Mouse (Mus musculus) yolk sac, embryonic 10.5 days (tissue): ENCODE measurements around the gene Ctbs.

Source experiments
- DNase-seq: peaks from one replicate; pipeline ENCODE4 v3.0.0-alpha.2; 2017; ENCODE audit warnings: low spot score

The Ctbs gene

DNA sequence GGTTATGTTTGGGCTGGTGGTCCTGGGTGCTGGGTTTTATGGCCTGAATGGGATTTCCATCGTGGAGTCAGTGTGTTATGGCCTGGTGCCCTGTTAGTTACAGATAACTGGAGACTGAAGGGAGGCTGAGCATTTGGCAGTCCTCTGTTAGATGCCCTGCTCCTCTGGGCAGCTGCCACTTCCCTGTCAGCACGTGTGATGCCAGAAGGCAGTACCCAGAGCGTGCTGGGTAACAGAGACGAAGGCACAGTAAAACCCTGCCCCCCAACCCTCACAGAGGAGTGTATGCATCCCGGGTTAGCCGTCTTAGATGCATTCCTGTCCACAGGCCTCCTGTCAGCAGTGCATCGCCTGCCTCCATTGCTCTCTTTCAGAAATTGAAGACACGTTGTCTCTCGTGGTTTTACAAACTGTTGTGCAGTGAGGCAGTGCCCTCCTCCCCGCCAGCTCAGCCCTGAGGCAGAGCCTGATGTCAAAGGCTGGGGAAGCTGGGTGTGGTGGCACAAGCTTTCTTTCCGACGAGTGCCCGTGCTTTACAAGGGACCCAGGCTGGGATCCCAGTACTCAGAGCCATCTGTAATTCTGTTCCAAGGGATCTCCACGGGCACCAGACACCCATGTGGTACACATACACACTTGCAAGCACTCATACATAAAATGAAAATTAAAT is 15.8 kb upstream of the Ctbs start:
- DNase-seq = no peak

DNA sequence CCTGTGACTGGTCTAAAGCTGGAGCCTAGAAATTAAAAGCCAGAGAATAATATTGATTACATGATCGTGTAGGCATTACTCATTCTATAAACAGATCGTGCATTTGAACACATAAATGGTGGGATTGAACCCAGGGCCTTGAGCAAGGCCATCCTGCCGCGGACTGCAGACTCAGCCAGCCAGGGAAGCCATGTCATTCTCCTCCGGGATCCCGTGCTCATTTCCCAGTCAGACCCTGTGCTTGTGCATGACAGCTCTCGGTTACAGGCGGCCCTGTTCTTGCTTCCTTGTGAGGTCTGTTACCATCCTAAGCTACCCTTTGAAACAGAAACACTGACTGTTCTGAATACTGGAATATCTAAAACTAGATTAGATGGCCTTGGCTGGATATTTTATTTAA is 14.9 kb upstream of the Ctbs start:
- no peak for DNase-seq

DNA sequence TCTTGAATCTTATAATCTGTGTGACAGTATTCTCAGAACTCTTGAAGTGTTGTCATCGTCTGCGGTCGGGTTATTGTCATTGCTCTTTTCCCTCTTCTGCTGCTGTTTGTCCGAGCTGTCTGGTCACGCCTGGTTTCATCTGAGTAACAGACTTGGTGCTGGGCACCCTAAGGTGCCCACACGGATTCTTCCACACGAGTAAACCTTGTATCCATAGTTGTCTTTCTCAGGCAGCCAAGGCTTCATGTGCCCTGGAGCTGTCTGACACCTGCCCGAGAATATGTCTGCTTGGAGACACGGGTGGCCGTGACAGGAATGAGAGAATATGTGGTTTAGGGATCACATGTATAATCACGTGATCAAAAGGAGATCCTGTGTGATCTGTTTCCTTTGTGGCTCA is 14.1 kb upstream of the Ctbs start:
- DNase-seq = no peak

DNA sequence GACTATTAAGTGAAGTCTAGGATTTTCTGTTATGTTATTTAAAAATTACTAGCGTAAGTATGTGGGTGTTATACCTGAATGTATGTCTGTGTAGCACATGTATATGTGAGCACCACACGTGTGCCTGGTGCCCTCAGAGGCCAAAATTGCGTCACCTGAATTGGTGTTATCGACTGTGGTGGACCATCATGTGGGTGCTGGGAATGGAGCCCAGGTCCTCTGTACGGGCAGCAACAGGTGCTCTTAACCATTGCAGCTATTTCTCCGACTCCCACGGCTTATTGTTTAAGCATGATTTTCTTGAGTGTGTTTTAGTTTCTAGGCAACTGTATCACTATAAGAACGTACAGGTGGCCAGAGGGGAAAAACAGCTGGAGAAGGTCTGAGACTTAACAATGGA is 13.5 kb upstream of the Ctbs start:
- no peak for DNase-seq

DNA sequence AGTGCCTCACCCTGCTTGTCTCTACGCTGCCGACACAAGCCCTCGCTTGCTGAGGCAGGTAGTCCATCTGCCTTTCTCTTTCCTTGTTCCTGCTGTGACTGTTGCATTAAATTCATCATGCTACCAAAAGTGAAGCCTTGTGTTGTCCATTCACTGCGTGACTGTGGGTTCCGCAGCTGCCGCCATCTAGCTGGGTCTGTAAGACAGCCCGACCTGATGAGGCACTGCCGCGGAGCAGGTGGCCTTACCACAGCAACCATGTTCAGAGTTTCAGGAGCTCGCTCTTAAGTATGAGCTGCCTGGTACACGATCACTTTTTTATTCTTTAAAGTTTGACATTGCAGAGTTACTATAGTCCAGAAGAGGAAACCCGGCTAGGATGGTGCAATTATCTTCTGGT is 9.6 kb upstream of the Ctbs start:
- DNase-seq = no peak

DNA sequence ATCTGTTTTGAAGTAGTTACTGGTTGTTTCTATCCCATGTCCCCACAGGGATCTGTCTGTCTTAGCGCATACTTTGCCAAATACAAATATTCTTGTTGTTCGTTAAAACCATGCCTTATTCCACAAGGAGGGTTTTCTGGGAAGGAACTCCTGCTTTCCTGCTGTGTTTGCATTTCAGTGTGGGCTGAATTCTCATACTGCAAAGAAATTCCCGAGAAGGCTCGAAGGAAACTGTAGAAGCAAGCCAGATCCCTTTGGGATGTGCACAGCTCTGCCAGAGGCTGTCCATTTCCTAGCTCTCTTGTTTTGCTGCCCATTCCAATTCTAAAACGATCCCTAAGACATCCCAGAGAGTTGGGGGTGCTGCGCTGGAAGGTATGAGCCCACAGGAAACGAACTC is 9.2 kb upstream of the Ctbs start:
- DNase-seq = no peak

DNA sequence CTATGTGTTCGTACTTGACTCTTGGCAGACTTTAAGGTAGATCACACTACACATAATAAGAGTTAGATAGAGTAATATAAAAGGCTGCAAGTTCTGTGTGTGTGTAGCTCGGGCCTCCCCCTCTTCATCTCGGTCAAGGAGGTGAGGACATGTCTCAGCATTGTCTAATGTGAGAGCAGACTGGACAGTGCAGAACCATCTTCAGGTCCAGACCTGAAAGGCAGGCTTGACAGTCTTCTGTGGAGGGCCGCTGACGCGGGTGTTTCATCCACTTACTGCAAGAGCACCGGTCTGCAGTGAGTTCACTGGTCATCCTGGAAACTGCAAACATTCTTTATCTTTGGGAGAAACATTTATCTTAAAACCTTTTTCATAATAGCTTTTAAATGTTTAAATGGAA is 7.1 kb upstream of the Ctbs start:
- DNase-seq = no peak

DNA sequence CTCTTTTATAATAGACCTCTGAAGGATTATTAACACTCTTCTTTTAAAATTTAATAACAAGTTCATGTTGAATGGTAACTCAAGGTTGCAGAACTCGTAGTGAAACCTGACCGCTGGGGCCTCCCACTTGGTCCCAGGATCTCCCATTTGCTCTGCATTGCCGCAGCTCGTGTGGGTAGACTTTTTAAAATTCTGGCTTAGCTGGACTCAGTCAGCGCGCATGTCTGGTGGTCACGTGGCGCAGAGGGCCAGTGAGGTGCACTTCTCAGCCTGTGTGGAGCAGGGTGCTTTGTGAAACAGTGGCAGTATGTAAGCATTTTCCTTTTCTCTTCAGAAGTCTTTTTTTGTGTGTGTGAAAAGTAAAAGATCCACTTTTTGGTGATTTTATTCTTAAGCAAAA is 6.7 kb upstream of the Ctbs start:
- no peak for DNase-seq

DNA sequence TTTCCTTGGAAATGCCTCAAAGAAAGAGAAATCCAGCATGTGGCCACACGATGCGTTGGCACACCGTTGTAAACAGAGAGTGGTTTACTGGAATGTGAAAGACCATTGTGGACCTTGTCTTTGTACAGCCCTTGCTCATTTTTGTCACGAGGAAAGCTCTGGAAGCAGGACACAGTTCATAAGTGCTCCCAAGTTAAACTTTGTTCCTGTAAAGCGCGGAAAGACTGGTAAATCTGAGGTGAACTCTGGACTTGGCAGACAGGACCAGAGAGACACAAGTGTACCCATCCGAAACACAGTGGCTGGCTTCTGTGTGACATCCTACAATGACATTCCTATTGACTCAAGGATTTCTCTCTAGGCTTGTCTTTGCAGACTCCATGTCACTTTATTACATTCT is 6.2 kb upstream of the Ctbs start:
- DNase-seq = no peak

DNA sequence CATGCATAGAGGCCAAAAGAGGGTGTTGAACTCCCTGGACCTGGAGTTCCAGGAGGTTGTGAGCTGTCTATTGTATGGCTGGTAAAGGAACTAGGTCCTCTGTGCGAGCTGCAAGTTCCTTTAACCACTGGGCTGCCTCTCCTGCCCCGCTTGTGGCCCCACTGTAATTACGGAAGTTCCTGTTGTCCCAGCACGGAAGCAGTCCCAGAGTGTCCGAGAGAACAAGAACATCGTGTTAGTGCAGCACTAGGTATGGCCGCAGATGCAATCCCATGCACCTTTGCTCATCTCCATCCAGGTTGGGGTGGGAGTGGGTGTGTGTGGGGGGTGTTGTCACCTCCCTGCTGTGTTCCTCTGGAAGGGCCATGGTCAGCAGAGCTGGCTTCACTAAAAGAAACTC is 4.7 kb upstream of the Ctbs start:
- no peak for DNase-seq

DNA sequence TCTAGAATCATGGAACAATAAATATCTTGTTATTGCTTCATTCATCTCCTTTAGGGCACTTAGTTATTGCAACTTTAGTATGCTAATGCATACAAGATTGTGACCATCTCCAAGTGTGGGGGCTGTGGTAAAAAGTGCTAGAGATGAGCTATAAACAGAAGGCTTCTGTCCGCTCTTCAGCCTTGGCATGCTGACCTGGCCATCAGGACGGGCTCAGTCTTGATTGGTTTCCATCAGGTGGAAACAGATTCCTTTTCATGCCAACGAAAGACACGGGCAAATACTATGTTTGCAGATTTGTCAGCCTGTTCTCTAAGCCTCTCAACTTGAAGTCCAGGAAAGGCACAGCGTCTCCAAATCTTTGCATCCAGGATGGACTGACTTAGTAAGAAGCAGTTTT is 2.4 kb upstream of the Ctbs start:
- DNase-seq = no peak

DNA sequence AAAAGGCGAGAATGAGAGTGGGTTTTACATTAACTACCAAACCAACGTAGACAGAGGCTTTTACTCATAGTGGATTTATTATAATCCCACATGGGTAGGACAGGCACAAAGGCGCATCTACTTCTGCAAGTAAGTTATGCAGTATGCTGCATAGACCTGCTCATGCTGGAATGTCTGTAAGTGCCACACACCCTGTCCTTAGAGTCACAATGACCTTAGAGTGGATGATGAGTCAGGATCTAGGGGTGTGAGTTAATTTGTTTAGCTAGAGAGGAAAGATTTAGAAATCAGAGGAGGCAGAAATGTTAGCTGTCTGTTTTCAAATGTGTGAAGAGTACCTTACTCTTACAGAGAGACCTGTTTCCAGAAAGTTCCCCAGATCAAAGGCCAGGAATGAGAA is 2.0 kb upstream of the Ctbs start:
- DNase-seq = no peak

DNA sequence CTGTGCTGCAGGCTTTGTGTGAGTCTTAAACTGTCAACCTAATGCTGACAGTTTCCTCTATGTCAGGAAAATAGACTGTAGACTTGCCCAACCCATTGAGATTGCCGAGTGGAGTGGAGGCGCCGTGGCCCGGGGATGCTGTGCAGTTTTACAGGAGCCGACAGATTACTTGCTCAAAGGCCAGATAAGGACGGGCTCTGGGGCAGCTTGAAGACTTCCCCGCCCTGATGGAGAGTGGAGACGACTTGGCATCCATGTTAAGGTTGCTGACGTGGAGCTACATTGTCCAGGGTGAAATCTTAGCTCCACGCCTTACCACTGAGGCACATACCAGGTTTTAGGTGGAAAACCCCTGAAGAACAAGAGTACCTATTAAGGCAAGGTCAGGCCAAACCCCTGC is 1.2 kb upstream of the Ctbs start:
- DNase-seq = no peak

DNA sequence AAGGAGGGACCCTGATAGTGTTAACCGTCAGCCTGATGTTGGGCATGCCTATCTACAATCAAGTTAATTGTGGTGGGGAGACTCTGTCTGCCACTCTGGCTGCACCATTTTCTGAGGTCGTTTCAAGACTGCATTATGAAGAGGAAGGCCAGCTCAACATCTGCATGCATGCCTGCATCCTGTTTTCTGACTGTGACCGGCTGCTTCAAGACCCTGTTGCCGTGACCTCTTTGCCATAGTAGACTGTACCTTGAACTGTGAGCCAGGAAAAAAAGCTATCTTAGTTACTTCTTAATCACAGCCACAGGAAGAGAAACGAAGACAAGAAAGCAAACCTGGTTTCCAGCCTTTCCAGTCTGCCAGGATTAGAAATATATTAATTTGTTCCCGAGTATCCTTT is 626 bp upstream of the Ctbs start:
- peak; percentile 49 for DNase-seq

DNA sequence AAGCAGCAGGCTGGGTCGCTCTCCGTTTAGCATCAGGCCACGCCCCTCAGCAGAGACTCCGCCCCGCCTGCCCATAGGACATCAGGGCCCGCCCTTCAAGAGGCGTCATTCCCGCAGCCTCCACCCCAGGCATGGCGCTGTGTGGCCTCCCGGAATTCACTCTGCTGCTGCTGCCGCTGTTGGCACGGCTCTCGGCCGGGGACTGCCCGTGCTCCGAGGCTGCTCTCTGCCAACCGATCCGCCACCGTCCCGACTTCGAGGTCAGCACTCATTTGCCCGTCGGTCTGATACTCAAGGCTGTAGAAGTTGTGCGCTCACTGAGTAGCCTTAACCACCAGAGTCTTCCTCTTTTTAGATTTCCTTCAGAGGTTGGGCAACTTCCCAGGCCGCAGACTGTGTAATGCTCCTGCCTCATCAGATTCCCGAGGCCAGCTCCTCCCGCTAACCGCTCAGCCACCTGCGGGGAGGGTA is 811 bp downstream of the Ctbs start:
- peak; percentile 96 for DNase-seq

DNA sequence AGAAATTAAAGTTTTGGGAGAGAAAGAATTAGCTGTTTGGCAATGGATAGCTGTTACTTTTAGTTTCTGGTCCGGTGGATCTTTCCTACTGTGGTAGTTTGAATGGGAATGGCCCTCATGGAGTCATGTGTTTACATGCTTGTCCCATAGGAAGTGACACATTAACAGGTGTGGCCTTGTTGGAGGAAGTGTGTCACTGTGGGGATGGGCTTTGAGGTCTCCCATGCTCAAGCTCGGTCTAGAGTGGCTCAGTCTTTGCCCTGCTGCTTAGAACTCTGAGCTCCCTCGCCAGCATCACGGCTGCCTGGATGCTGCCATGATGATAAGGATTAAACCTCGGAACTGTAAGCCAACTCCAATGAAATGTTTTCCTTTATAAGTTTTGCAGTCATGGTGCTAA is 1.8 kb downstream of the Ctbs start:
- no peak for DNase-seq

DNA sequence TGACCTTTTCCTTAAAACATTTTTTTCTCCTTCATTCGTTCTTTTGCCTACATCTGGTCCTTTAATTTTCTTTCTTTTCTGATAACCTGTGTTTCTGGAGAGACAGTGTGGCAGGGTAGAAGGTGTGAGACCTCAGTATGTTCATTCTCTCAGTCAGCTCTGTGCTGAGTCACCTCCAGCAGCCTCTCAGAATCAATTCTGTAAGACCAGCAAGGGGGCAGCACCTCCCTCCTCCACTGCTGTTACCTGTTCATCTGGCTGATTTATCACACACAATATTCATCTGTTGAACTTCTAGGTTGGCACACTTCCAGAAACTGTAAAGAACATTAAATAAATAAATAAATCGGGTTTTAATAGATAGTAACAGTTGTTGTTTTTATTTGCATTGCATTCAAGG is 13.3 kb downstream of the Ctbs start:
- DNase-seq = no peak

DNA sequence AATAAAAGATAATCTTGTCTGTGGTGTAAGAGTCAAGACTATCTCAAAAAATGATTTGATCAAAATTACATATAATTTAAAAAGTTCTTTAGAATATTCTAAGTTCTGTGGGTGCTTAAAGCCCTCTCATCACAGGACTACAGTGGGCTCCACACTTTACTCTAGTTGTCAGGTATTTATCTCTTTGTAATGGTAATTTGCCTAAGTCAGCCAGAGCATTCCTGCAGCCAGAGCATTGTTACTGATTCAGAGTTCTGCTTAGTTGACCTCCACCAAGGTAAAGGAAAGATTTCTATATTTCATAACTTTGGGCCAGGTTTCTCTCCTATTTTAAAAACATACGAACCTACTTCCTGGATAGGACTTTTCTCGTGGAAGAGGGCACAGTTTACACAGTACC is 19.6 kb downstream of the Ctbs start:
- DNase-seq = no peak

DNA sequence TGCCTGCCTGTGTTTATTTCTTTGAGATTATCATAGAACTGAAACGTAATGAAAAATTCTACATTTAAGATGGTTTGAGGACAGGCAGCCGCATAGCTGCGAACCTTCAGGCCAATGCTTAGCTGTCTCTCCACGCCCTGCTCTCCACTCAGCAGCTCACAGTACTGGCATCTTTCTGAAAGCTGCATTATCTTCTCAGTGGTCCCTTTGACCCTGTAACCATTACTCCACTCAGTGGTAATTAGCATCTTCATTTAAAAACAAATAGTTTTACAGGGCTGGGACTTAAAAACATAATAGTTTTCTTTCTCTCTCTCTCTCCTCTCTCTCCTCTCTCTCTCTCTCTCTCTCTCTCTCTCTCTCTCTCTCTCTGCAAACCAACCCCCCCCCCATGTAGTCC is 23.1 kb downstream of the Ctbs start:
- no peak for DNase-seq

DNA sequence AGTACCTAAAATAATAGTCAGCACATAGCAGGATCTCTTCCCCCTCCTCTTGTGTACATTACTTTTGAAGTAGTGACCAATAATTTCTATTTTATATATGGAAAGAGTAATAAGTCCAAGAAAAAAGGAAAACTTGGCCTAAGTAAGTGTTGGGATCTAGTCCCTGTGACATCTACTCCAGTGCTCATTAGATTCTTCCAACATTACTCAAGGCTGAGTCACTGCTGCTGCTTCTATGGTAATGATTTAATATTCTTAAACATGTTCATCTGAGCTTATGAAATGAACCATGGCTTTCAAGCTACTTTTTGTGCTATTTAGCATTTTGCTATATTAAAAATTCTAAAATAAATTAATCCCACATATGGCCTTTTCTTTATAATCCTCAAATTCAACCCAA is 24.1 kb downstream of the Ctbs start:
- DNase-seq = no peak

DNA sequence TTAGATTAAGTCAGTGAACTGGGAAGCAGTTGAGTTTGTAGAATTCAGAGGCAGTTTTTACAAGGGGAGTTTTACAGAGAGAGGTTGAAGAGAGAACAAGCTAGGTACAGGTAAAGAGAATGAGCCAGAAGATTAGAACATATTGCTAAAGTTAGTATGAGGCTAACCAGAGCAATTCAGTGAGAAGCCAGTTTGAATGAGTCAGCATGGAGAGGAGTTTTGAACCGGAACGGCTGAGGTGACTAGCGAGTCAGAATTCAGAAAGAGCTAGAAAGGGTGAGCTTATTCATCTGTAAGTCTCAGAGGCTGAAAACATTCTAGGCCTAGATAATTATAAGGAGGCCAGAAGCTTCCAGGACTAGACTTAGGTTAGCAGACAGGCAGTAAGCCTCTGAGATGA is 24.8 kb downstream of the Ctbs start:
- no peak for DNase-seq

DNA sequence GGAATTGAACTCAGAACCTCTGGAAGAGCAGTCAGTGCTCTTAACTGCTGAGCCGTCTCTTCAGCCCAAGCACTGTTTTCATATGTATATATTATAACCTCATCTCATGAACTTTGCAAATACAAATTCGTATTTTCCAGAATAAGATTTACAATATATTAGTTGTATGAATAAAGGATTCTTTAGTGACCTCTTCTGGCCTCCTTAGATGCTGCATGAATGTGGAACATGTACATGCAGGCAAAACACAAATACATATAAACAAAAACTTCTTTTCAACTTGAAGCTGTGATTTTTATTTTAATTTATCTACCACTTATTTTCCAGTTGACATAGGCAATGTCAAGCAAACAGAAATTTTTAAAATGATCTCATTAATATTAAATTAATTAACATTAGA is 32.4 kb downstream of the Ctbs start:
- no peak for DNase-seq

DNA sequence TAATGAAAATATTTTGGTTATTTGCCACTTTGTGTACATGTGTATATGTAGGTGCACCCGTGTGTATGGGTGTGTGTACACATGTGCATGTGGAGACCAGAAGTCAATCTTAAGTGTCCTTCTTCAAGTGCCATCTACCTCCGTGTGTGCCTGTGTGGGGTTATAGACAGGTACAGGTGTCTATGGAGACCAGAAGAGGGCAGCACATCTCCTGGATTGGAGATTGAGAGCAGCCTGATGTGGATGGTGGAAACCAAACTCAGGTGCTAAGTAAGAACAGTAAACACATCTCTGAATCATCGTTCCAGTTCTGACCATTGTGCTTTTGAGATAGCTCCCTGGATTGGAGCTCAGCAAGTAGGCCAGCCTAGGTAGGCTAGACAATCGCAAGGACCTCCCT is 36.9 kb downstream of the Ctbs start:
- DNase-seq = no peak

DNA sequence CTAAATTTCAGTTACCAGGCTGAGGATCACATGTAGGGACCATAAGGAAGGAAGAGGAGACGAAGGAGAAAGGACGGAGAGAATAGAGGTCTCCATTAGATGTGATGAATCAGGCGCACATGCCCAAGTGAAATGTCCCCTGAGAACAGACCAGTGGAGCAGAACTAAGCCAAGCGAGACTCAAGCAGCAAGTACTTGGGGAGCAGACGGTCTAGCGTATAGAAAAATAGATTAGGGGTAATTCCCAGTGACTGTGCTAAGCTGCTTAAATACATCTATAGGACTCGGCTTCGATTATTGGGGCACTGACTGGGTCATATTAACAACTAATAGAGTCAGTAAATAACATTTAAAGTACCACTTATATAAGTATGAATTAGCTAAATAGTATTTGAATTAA is 45.3 kb downstream of the Ctbs start:
- DNase-seq = no peak

DNA sequence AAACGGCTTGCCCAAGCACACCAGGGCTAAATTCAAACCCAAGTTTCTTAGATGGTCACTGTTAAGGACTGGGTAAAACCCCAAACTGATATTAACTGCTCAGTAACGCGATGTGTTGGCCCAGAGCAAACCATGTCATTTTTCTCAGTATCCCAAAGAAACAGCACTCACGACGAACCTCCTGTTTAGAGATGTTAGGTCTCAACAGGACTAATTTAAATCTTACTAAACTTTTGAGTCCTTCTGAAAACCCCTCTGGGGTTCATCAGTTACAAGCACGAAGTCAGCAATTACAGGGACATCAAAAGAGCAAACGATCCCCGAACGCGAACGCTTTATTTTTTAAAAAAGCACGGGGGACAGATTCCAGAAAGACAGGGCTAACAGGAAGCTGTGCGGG is 49.4 kb downstream of the Ctbs start:
- no peak for DNase-seq
